Mouse (Mus musculus) embryonic facial prominence, embryonic 11.5 days (tissue): ENCODE measurements around the gene Abt1. TPM values are rescaled to one million over a fixed set of nuclear protein-coding genes. Genes with fewer than 3 reads are reported as not detected.

ENCODE experiments used
- ATAC-seq: fragments of 200-750 bp; cut with Nextera tagmentation; replicated peaks from 2 replicates; pipeline ENCODE4 v1.8.0; 2017; ENCODE audit warnings: low read depth; ENCODE audit not compliant: insufficient number of reproducible peaks, low FRiP score, low TSS enrichment
- DNase-seq: peaks from one replicate; pipeline ENCODE4 v3.0.0-alpha.2; 2015; ENCODE audit warnings: low spot score
- H3K27ac ChIP-seq: fragments of 300-500 bp; sonication (generic); replicated peaks from 2 replicates; pipeline ENCODE4 v1.5.1; 2014; ENCODE audit warnings: mild to moderate bottlenecking, low read depth, low read length, control low read depth
- H3K27me3 ChIP-seq: fragments of 300-500 bp; sonication (generic); 2 replicates; pipeline ENCODE4 v1.6.1; 2014; ENCODE audit warnings: mild to moderate bottlenecking, low read length, moderate library complexity, mixed read lengths; ENCODE audit not compliant: control insufficient read depth, insufficient read depth
- H3K36me3 ChIP-seq: fragments of 300-500 bp; sonication (generic); replicated peaks from 2 replicates; pipeline ENCODE4 v1.6.1; 2014; ENCODE audit warnings: low read depth, mild to moderate bottlenecking, low read length, moderate library complexity, mixed read lengths; ENCODE audit not compliant: control insufficient read depth, insufficient read depth
- H3K4me1 ChIP-seq: fragments of 300-500 bp; sonication (generic); 2 replicates; pipeline ENCODE4 v1.6.1; 2014; ENCODE audit warnings: low read length, mixed read lengths; ENCODE audit not compliant: control insufficient read depth, insufficient read depth
- H3K4me2 ChIP-seq: fragments of 300-500 bp; sonication (generic); 2 replicates; pipeline ENCODE4 v1.6.1; 2014; ENCODE audit warnings: low read depth, mild to moderate bottlenecking, control low read depth, low read length, moderate library complexity
- H3K4me3 ChIP-seq: fragments of 300-500 bp; sonication (generic); 2 replicates; pipeline ENCODE4 v1.5.1; 2014; ENCODE audit warnings: low read depth, low read length, control low read depth
- H3K9ac ChIP-seq: fragments of 300-500 bp; sonication (generic); replicated peaks from 2 replicates; pipeline ENCODE4 v1.6.1; 2014; ENCODE audit warnings: mild to moderate bottlenecking, control low read depth, low read length
- H3K9me3 ChIP-seq: fragments of 300-500 bp; sonication (generic); replicated peaks from 2 replicates; pipeline ENCODE4 v1.6.1; 2016; ENCODE audit warnings: mild to moderate bottlenecking, low read length, inconsistent platforms, mixed read lengths; ENCODE audit not compliant: control insufficient read depth
- WGBS: fragments of 180-500 bp; shearing (Covaris S2); extraction: QIAGEN DNeasy Blood & Tissue Kit; methylation state at CpG from one replicate; pipeline ENCODE4 v1.1.7; 2014; 5-methylcytosine and 5-hydroxymethylcytosine counted together
- polyA plus RNA-seq: library from polyadenylated mRNA; unstranded; fragments of >200 nt; fragmentation: Nextera tagmentation; extraction: Ambion mirVana; gene quantifications from 2 replicates; pipeline ENCODE4 v1.2.1, GENCODE M21; 2014

Gene Abt1
- 15.0 and 16.2 TPM in 2 replicates for polyA plus RNA-seq

DNA sequence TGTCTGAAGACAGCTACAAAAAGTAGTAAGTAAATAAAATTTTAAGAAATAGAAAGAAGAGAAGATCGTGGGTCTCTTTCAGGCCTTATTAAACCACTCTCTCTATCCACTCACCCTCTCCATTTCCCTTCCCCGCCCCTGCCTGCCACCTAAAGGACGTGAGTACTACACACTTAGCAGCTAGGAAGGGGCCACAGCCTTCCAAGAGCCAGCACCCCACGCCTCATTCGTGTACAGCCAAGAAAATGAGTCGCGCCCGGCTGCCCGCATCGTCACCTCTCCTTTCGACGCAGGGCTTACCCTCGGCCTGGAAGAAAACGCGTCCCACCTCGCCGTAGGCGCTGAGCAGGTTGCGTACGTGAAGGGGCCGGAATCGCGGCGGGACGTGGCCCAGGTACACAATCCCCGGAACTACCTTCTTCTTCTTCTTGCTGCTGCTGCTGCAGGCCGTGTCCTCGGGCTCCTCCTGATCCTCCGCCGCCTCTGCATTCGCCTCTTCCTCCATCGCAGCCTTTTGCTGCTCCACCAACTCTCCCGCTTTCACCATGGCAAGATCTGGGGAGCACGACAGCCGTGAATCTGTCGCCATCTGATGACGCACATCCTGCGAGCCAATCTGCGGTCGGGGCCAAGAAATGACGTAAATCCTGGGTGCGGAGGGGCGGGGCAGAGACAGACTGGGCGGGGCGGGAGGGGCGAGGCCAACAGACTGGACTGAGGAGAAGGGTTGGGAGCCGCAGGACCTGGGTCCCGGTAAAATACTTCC lies at the start of gene Abt1:
Gene Abt1, minus strand, starts transcription at position 581 of the 766 bp plus-strand sequence.
- peak within 1 kb of the TSS; percentile 77 for H3K9ac ChIP-seq
- under 1% methylated on average over 48 of the region's 48 CpGs for WGBS
- H3K27ac ChIP-seq: no peak within 1 kb of the TSS; the same call in 1 of the 2 replicates
- no peaks in the 10 kb centered on the region for H3K27me3 ChIP-seq
- H3K9me3 ChIP-seq: no peaks in the 10 kb centered on the region
- H3K4me1 ChIP-seq: no peaks in the 10 kb centered on the region; the same call in 1 of the 2 replicates
- H3K4me3 ChIP-seq: peak within 1 kb of the TSS; percentile 93
- ATAC-seq (peak; percentile 75), DNase-seq (peak; percentile 97)
- peak within 1 kb of the TSS; percentile 81 for H3K4me2 ChIP-seq
- no peaks in the 10 kb centered on the region; the same call in 1 of the 2 replicates for H3K36me3 ChIP-seq

DNA sequence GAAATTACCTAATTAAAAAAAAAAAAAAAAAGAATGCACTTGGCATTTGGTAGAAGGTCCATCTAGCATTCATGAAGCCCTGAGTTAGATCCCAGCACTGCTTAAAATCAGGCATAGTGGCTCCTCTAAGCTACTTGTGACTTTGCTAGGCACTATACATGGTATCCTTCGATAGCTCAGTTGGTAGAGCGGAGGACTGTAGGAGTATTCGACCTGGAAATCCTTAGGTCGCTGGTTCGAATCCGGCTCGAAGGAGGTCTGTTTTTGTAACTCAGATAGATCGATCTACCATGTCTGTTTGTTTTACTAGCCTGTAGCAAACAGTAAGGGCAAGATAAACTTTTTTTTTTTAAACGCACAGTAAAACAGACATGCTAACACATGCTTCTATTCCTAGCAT lies 43.2 kb upstream of the Abt1 start:
- Histone ChIP-seq H3K9me3 (no peaks in the 10 kb centered on the region), H3K9ac (no peak overlapping the region), H3K4me1 (no peaks in the 10 kb centered on the region; the same call in 1 of the 2 replicates), H3K4me2 (no peak overlapping the region), H3K27me3 (no peaks in the 10 kb centered on the region), H3K4me3 (no peak overlapping the region), H3K27ac (no peak overlapping the region), H3K36me3 (no peaks in the 10 kb centered on the region)
- DNase-seq: peak; percentile 89
- ATAC-seq: peak; percentile 77; the same call in 1 of the 2 replicates
- under 1% methylated on average over 9 of the region's 9 CpGs for WGBS

DNA sequence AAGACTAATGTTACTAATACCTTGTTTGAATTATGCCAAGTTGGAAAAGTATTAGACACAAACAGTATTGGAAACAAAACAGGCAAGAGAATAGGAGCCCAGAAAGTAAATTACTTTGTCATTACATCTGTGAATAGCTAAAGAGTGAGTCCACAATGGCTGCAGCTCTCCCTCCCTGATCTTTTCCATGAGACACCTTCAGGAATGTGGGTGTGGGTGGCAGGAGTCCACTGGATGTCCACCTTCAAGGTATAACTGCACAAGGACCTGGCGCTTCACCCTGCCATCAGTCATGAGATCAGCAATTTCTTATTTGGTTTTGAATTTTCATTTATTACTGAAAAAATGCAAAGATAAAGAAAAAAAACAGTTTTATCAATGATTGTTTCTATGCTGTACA lies 42.6 kb upstream of the Abt1 start:
- Histone ChIP-seq H3K4me1 (no peaks in the 10 kb centered on the region; the same call in 1 of the 2 replicates), H3K4me3 (no peak overlapping the region; the same call in 1 of the 2 replicates), H3K9me3 (no peaks in the 10 kb centered on the region), H3K9ac (no peak overlapping the region), H3K4me2 (no peak overlapping the region), H3K36me3 (no peaks in the 10 kb centered on the region), H3K27ac (no peak overlapping the region), H3K27me3 (no peaks in the 10 kb centered on the region)
- DNase-seq: no peak
- no peak for ATAC-seq
- WGBS: 53% methylated on average over 1 of the region's 1 CpGs

DNA sequence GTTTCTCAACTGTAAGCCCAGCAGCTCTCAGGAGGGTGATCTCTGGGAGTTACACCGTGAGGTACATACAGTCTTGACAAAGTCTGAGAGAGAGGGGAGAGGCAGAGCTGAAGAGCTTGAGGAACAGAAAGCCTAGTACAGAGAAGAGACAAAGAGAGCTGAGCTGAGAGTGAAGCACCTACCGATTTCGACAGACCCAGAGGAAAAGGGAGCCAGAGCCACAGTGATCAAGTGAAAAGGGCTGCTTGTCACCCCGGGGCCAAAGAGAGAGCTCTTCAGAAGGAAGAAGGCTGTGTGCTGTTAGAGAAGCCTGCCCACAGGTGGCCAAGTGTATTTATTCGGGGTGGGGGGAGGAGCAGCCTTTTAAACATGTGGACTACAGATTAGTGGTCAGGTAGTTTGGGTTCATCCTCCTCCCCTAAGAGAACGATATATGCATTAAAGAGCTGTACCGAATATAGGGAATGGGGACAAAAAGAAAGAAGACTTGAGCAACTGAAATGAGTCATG lies 42.0 kb upstream of the Abt1 start, which contains the start of gene Btn1a1:
Gene Btn1a1, minus strand, starts transcription at position 302 of the 510 bp plus-strand sequence.
- peak within 1 kb of the TSS; percentile 45 for H3K4me3 ChIP-seq
- no peaks in the 10 kb centered on the region for H3K36me3 ChIP-seq
- no peaks in the 10 kb centered on the region for H3K9me3 ChIP-seq
- WGBS: 3% methylated on average over 7 of the region's 7 CpGs
- H3K27me3 ChIP-seq: no peaks in the 10 kb centered on the region
- peak within 1 kb of the TSS; percentile 47 for H3K9ac ChIP-seq
- H3K4me1 ChIP-seq: no peaks in the 10 kb centered on the region; the same call in 1 of the 2 replicates
- DNase-seq (peak; percentile 47), ATAC-seq (no peak)
- H3K27ac ChIP-seq: no peak within 1 kb of the TSS
- peak within 1 kb of the TSS; percentile 61 for H3K4me2 ChIP-seq

DNA sequence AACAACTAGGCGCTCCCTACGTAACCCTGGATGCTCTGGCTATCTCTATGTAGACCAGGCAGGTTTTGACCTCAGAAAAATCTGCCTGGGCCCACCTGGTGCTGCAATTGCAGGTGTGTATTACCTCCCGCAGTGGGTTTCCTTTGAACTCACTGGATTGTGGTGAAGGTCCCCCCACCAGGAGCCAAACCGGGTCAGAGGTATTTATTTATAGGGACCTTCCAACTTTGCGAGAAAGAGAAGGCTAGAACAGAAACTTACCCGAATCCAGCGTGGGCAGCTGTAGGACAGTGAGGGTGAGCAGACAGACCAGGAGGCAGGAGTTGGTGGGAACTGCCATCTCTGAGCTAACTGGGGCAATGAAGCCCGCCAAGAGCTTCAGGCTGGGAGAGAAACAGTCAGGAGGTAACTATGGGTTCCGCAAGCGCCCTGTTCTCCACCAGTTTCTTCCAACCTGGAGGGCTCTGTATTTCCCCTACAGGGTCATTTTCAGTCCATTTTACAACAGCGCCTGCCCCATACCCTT lies 41.2 kb upstream of the Abt1 start:
- peak overlapping the region; percentile 47 for H3K9ac ChIP-seq

DNA sequence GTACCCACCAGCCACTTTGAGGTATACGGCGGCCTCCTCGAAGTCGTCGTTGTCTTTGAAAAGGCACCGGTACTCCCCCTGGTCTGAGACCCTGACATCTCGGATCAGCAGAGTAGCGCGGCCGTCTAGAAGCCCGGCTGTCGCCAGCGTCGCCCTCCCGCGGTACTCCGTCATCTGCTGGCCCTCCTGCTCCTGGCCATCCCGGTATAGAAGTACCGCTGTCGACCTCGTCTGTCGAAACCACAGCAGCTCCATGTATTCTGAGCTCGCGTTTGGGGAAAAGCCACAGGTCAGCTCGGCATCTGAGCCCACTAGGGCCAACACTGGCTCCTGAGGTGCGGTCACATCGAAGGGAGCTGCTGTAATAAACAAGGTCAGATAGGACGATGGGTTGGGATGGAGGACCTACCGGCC lies 40.6 kb upstream of the Abt1 start:
- ATAC-seq (no peak), DNase-seq (peak; percentile 41)
- peak overlapping the region; percentile 41 for H3K9ac ChIP-seq
- no peaks in the 10 kb centered on the region; the same call in 1 of the 2 replicates for H3K4me1 ChIP-seq
- no peak overlapping the region for H3K27ac ChIP-seq
- H3K9me3 ChIP-seq: no peaks in the 10 kb centered on the region
- no peaks in the 10 kb centered on the region for H3K27me3 ChIP-seq
- H3K4me3 ChIP-seq: peak overlapping the region; percentile 45
- peak overlapping the region; percentile 61 for H3K4me2 ChIP-seq
- H3K36me3 ChIP-seq: no peaks in the 10 kb centered on the region
- under 1% methylated on average over 29 of the region's 29 CpGs for WGBS

More for the DNA sequence above, 41.2 kb upstream of the Abt1 start:
- no peaks in the 10 kb centered on the region for H3K36me3 ChIP-seq
- ATAC-seq: no peak; the same call in 1 of the 2 replicates
- H3K4me1 ChIP-seq: no peaks in the 10 kb centered on the region; the same call in 1 of the 2 replicates
- peak overlapping the region; percentile 61 for H3K4me2 ChIP-seq
- no peak for DNase-seq
- no peaks in the 10 kb centered on the region for H3K9me3 ChIP-seq
- H3K27ac ChIP-seq: no peak overlapping the region
- H3K27me3 ChIP-seq: no peaks in the 10 kb centered on the region
- peak overlapping the region; percentile 45 for H3K4me3 ChIP-seq
- WGBS: 1% methylated on average over 11 of the region's 11 CpGs

DNA sequence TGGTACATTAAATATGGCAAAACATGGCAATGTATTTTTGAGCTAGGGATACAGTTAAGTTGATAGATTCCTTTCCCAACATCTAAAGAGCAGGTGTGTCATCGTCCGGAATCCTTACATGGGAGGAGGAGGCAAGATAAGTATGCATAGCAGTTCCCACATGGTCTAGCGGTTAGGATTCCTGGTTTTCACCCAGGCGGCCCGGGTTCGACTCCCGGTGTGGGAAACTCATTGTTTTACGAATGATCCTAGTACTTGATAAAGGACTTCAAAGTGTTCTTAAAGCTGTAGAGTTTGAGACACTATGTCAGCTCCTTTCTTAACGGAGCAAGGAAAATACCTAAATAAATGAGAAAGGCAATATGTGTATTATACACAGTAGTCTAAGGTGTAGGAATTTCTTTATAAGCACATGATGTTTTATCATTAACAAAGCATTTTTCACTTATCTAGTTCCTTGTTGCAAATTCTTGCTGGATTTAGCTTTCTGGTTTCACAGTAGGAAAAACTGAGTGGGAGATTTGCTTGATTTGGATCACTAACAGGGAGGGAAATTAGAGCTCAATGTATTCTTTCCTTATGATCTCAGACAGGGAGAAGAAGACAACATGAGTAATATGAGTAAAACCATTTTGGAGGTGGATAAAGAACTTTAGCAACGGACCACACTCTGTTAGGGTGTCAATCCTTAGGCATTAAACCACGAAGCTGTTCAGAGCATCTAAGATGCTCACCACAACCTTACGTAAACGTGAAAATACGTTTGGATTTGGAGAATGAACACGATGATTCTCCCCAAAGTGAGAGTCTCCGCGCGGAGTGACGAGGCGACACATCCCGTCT lies 39.9 kb upstream of the Abt1 start:
- Histone ChIP-seq H3K27me3 (no peaks in the 10 kb centered on the region), H3K9me3 (no peaks in the 10 kb centered on the region), H3K27ac (no peak overlapping the region), H3K9ac (peak overlapping the region; percentile 41), H3K4me2 (peak overlapping the region; percentile 61), H3K36me3 (no peaks in the 10 kb centered on the region), H3K4me3 (peak overlapping the region; percentile 45), H3K4me1 (no peaks in the 10 kb centered on the region; the same call in 1 of the 2 replicates)
- DNase-seq (peak; percentile 89), ATAC-seq (no peak; the same call in 1 of the 2 replicates)
- WGBS: under 1% methylated on average over 21 of the region's 21 CpGs
